Mouse (Mus musculus) heart, embryonic 15.5 days (tissue): ENCODE measurements around the gene Exosc1. TPM values are rescaled to one million over a fixed set of nuclear protein-coding genes. Genes with fewer than 3 reads are reported as not detected.

Experiments used
- polyA plus RNA-seq: library from polyadenylated mRNA; unstranded; fragments of >200 nt; fragmentation: Nextera tagmentation; extraction: Ambion mirVana; gene quantifications from 2 replicates; pipeline ENCODE4 v1.2.1, GENCODE M21; 2015

Gene Exosc1
- polyA plus RNA-seq, 1 experiment from 2014 or later, result 39.3 TPM

Other genes starting within 250 kb of the Exosc1 start
- 0.09 and 0.19 TPM in 2 replicates for gene Slit1, start 189.8 kb downstream of the Exosc1 start, polyA plus RNA-seq
- gene Arhgap19, start 131.4 kb downstream of the Exosc1 start, polyA plus RNA-seq, result 9.3 and 12.8 TPM in 2 replicates
- gene Frat1, start 103.5 kb downstream of the Exosc1 start, polyA plus RNA-seq, result 2.1 and 2.6 TPM in 2 replicates
- 2.2 and 3.5 TPM in 2 replicates for gene Frat2, start 85.3 kb downstream of the Exosc1 start, polyA plus RNA-seq
- 7.4 and 10.1 TPM in 2 replicates for gene Rrp12, start 37.2 kb downstream of the Exosc1 start, polyA plus RNA-seq
- 666 and 693 TPM in 2 replicates for gene Pgam1, start 21.5 kb downstream of the Exosc1 start, polyA plus RNA-seq
- 46.5 and 62.7 TPM in 2 replicates for gene Zdhhc16, start 57 bp upstream of the Exosc1 start, polyA plus RNA-seq
- 19.7 and 22.5 TPM in 2 replicates for gene Mms19, start 47.7 kb upstream of the Exosc1 start, polyA plus RNA-seq
- 14.6 and 18.0 TPM in 2 replicates for gene Ubtd1, start 48.3 kb upstream of the Exosc1 start, polyA plus RNA-seq
- 0.25 TPM in 1 of 2 replicates, not detected in the other for gene Ankrd2, start 102.6 kb upstream of the Exosc1 start, polyA plus RNA-seq
- gene Hoga1, start 112.2 kb upstream of the Exosc1 start, polyA plus RNA-seq, result 0.44 and 0.80 TPM in 2 replicates
- gene 4933411K16Rik, start 118.8 kb upstream of the Exosc1 start, polyA plus RNA-seq, result not detected in 2 replicates
- gene Morn4, start 152.9 kb upstream of the Exosc1 start, polyA plus RNA-seq, result 10.4 and 12.6 TPM in 2 replicates
- gene Pi4k2a, start 157.0 kb upstream of the Exosc1 start, polyA plus RNA-seq, result 13.3 and 16.1 TPM in 2 replicates
- 29.7 and 34.1 TPM in 2 replicates for gene Avpi1, start 195.6 kb upstream of the Exosc1 start, polyA plus RNA-seq
- 15.8 and 24.0 TPM in 2 replicates for gene Marveld1, start 214.0 kb upstream of the Exosc1 start, polyA plus RNA-seq
- 18.4 and 26.7 TPM in 2 replicates for gene Zfyve27, start 230.5 kb upstream of the Exosc1 start, polyA plus RNA-seq